Mouse (Mus musculus) forebrain, embryonic 10.5 days (tissue): Measurements from ENCODE around the gene 9430038I01Rik. TPM values are rescaled to one million over a fixed set of nuclear protein-coding genes. Genes with fewer than 3 reads are reported as not detected.

Source experiments
- DNase-seq: peaks from one replicate; pipeline ENCODE4 v3.0.0-alpha.2; 2017; ENCODE audit warnings: low spot score; ENCODE audit errors: extremely low spot score
- H3K27ac ChIP-seq: fragments of 300-500 bp; sonication (generic); 2 replicates; pipeline ENCODE4 v1.5.1; 2016; ENCODE audit warnings: mild to moderate bottlenecking
- H3K27me3 ChIP-seq: fragments of 300-500 bp; sonication (generic); 2 replicates; pipeline ENCODE4 v1.6.1; 2016; ENCODE audit warnings: mild to moderate bottlenecking; ENCODE audit not compliant: poor library complexity, severe bottlenecking
- H3K36me3 ChIP-seq: fragments of 300-500 bp; sonication (generic); replicated peaks from 2 replicates; pipeline ENCODE4 v1.6.1; 2016; ENCODE audit warnings: mild to moderate bottlenecking, moderate library complexity
- H3K4me1 ChIP-seq: fragments of 300-500 bp; sonication (generic); 2 replicates; pipeline ENCODE4 v1.6.1; 2016
- H3K4me3 ChIP-seq: fragments of 300-500 bp; sonication (generic); 2 replicates; pipeline ENCODE4 v1.5.1; 2016; ENCODE audit warnings: mild to moderate bottlenecking, moderate library complexity
- H3K9me3 ChIP-seq: fragments of 300-500 bp; sonication (generic); 2 replicates; pipeline ENCODE4 v1.6.1; 2016; ENCODE audit warnings: mild to moderate bottlenecking, moderate library complexity
- WGBS: fragments of 180-500 bp; shearing (Covaris S2); methylation state at CpG from one replicate; pipeline ENCODE4 v1.1.7; 2016; 5-methylcytosine and 5-hydroxymethylcytosine counted together
- polyA plus RNA-seq: library from polyadenylated mRNA; unstranded; fragments of >200 nt; fragmentation: Nextera tagmentation; extraction: Ambion mirVana; gene quantifications from 2 replicates; pipeline ENCODE4 v1.2.1, GENCODE M21; 2016

Gene 9430038I01Rik
- polyA plus RNA-seq, 1 experiment from 2014 or later = 23.0 TPM

DNA sequence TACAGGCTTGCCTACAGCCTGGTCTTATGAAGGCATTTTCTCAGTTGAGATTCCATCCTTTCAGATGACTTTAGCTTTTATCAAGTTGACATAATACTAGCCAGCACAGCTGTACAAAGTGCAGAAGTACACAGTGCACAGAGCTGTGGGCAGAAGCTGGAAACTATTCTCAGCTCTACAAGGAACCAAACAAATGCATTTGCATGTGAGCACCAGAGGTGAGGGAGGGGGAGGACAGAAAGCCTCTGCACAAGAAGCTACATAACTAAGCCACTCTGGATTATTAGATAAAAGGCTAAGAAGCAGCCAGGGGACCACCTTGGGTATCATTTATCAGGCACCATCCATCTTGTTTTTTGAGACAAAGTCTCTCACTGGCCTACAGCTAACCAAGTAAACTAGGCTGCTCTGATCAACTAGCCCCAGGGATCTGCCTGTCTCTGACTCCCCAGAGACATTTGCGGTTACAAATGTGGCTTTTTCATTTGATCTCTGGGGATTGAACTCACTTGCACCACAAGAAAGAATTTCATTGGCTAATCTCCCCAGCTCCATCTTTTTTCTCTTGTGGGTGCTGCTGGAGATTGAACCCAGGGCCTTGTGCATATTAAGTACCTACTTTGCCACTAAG is 3.0 kb downstream of the 9430038I01Rik start:
- Histone ChIP-seq H3K27ac (no peak overlapping the region), H3K27me3 (no peaks in the 10 kb centered on the region), H3K4me3 (no peak overlapping the region), H3K36me3 (no peaks in the 10 kb centered on the region; the same call in 1 of the 2 replicates), H3K9me3 (no peaks in the 10 kb centered on the region), H3K4me1 (peaks cover 12% of the 10 kb centered on the region)
- DNase-seq = no peak
- 96% methylated on average over 1 of the region's 1 CpGs for WGBS

DNA sequence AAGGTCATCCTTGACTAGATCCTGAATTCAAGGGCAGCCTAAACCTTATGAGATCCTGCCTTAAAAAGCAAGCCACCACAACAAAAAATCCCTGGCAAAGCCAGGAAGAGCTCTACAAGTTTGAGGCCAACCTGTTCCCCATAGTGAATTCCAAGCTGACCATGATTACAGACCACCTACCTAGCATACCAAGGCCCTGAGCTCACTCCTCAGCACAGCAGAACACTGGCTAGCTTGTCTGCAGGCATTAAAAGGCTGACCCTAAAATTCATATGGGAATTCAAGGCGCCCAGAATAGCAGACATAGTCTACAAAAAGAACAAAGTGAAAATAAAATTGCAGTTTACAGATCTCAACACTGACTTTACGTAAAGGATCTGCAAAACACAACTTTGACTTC is 6.4 kb downstream of the 9430038I01Rik start:
- H3K4me1 ChIP-seq = no peaks in the 10 kb centered on the region
- no peak overlapping the region for H3K4me3 ChIP-seq
- 92% methylated on average over 2 of the region's 2 CpGs for WGBS
- H3K27ac ChIP-seq = no peak overlapping the region
- no peaks in the 10 kb centered on the region for H3K27me3 ChIP-seq
- peaks cover 7% of the 10 kb centered on the region; the same call in 1 of the 2 replicates for H3K9me3 ChIP-seq
- DNase-seq = no peak
- no peaks in the 10 kb centered on the region; the same call in 1 of the 2 replicates for H3K36me3 ChIP-seq

DNA sequence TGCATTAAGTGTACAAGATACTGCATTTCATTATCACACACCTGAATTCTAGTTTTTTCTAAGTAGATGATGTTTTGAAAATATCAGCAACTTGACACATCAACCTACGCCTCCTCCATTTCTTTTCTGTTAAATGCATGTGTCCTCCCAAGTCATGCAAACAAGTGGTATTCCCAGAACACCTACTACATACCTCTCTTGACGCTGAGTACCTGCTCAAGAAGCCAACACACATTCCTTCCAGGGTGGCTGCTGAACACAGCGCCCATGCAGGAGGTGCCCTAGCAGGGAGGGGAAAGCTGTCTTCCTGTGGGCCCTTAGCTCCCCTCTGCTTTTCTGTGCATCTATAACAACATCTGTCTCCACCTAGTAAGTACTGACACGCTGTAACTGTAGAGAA is 11.6 kb downstream of the 9430038I01Rik start:
- 94% methylated on average over 4 of the region's 4 CpGs for WGBS
- peaks cover 7% of the 10 kb centered on the region; the same call in 1 of the 2 replicates for H3K9me3 ChIP-seq
- no peaks in the 10 kb centered on the region for H3K36me3 ChIP-seq
- no peak for DNase-seq
- H3K4me3 ChIP-seq = no peak overlapping the region
- no peak overlapping the region for H3K27ac ChIP-seq
- H3K4me1 ChIP-seq = no peaks in the 10 kb centered on the region
- no peaks in the 10 kb centered on the region for H3K27me3 ChIP-seq

DNA sequence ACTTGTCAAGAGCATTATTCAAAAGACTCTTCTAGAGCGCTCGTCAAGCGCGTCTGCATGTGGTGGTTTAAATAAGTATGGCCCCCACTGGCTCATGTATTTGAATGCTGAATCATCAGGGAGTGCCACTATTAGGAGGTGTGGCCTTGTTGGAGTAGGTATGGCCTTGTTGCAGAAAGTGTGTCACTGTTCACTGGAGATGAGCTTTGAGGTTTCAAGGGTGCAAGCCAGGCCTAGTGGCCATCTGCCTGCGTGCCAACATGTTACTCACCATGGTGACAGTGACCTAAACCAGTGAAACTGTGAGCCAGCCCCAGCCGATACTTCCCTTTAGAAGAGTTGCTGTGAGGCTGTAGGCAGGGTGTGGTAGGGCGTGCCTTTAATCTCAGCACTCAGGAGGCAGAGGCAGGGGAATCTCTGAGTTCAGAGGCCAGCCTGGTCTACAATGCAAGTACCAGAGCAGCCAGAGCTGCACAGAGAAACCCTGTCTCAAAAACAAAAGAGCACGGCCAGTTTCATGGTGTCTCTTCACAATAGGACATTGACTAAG is 13.1 kb downstream of the 9430038I01Rik start:
- Histone ChIP-seq H3K27me3 (no peaks in the 10 kb centered on the region), H3K9me3 (peaks cover 7% of the 10 kb centered on the region; the same call in 1 of the 2 replicates), H3K4me3 (no peak overlapping the region), H3K4me1 (no peaks in the 10 kb centered on the region), H3K27ac (no peak overlapping the region), H3K36me3 (no peaks in the 10 kb centered on the region)
- no peak for DNase-seq
- WGBS = 96% methylated on average over 8 of the region's 8 CpGs

DNA sequence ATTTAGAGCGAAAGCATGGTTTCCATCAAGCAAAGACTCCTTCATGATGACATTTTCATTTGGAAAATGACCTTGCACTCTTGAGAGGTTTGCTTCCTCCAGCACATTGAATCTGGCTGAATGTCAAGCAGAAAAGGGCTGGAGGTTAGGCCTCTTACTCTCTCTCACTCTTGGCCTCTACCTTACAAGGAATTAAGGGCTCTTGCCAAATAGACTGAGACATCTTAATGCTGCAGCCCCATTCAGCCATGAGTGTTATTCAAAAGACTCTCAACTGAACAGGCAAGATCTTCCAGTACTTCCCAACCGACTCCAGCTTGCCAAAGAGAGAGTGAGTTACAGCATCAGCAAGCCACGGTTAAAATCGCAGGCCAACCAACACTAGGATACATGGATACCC is 15.1 kb downstream of the 9430038I01Rik start:
- Histone ChIP-seq H3K4me1 (no peaks in the 10 kb centered on the region), H3K27me3 (no peaks in the 10 kb centered on the region), H3K9me3 (peaks cover 3% of the 10 kb centered on the region; the same call in 1 of the 2 replicates), H3K4me3 (no peak overlapping the region), H3K36me3 (no peaks in the 10 kb centered on the region), H3K27ac (no peak overlapping the region)
- no peak for DNase-seq
- 96% methylated on average over 4 of the region's 4 CpGs for WGBS

DNA sequence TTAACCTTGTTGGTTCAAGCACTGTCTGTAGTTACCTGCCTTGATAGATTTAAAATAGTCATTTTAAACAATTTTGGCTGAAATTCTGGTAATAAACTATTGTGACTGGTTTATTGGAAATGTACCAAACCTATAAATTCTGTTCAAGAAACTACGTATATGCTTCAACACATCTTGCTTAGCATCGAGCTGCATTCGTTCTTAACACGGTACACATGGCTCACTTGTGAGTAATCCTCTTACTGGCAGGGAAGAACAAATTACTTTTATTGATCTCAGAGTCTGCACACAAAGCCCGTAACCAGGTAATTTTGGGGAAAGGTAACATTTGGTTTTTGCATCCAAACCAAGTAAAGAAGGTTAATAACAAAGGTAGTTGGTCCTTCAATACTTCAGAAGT is 22.7 kb downstream of the 9430038I01Rik start:
- DNase-seq = no peak
- Histone ChIP-seq H3K27ac (no peak overlapping the region), H3K36me3 (no peaks in the 10 kb centered on the region), H3K9me3 (peaks cover 3% of the 10 kb centered on the region; the same call in 1 of the 2 replicates), H3K27me3 (no peaks in the 10 kb centered on the region), H3K4me1 (no peaks in the 10 kb centered on the region), H3K4me3 (no peak overlapping the region)
- WGBS = 89% methylated on average over 5 of the region's 5 CpGs

DNA sequence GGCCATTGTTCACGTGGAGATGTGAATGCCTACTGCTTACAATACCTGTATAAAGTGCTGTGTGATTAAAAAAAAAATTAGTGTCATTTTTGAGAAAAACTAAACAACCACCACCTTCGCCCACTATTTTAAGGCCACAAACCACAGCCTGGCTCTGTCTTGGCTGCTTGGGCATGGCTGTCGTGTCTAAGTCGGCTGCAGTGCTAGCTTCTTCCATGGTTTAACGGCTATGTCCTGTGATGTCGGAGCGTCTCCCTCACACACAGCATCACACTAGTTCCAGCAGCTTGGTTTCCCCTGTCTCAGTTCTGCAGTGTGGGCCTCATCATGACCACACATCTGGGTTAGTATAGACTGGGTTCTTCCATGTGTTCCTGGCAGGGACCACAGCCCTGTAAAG is 35.6 kb downstream of the 9430038I01Rik start:
- Histone ChIP-seq H3K9me3 (no peaks in the 10 kb centered on the region), H3K27ac (no peak overlapping the region), H3K4me3 (no peak overlapping the region), H3K36me3 (peaks cover 3% of the 10 kb centered on the region; the same call in 1 of the 2 replicates), H3K4me1 (peaks cover 6% of the 10 kb centered on the region), H3K27me3 (no peaks in the 10 kb centered on the region)
- 89% methylated on average over 7 of the region's 7 CpGs for WGBS
- DNase-seq = no peak

DNA sequence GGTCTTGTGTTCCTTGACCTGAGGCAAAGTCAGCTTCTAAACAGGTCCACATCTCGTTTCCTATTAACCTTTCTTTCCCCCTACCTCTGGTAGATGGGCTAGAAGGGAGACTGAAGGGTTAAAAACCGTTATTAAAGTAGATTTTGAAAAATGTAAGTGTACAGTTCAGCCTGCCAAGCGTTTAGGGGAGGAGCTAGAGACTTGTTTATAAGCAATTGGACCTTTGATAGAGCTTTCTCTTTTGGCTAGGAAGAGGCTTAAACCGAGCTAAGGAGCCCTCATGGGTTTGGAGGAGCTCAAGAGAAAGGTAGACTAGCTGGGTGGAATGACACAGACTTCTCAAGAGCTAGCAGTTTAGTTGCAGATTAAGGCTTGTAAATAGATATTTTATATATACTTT is 38.8 kb downstream of the 9430038I01Rik start:
- Histone ChIP-seq H3K4me1 (peaks cover 6% of the 10 kb centered on the region), H3K4me3 (no peak overlapping the region), H3K36me3 (peaks cover 3% of the 10 kb centered on the region; the same call in 1 of the 2 replicates), H3K27me3 (peaks cover 11% of the 10 kb centered on the region; the same call in 1 of the 2 replicates), H3K27ac (no peak overlapping the region), H3K9me3 (no peaks in the 10 kb centered on the region)
- 75% methylated on average over 4 of the region's 4 CpGs for WGBS
- no peak for DNase-seq

DNA sequence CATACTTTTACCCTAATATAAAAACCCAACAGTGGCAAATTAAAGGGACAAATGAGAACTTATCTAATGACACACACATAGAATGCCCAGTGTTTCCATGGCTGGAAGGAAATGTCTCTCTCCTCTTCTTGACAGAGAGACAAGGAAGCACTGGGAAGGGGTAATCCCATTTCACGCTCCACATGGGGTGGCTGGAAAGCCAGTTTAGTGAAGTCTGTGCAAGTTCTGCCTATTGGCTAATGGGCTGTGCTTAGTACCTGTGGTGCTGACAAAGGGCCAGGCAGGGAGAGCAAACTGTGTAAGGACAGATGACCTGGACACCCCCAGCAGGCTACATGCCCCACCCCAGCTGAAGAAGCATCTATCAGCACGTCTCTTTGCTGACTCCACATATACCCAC is 40.4 kb downstream of the 9430038I01Rik start:
- H3K4me3 ChIP-seq = no peak overlapping the region
- peaks cover 11% of the 10 kb centered on the region; the same call in 1 of the 2 replicates for H3K27me3 ChIP-seq
- no peak overlapping the region for H3K27ac ChIP-seq
- H3K4me1 ChIP-seq = peaks cover 6% of the 10 kb centered on the region
- peaks cover 3% of the 10 kb centered on the region; the same call in 1 of the 2 replicates for H3K36me3 ChIP-seq
- WGBS = 33% methylated on average over 2 of the region's 2 CpGs
- no peaks in the 10 kb centered on the region for H3K9me3 ChIP-seq
- peak; percentile 24 for DNase-seq

DNA sequence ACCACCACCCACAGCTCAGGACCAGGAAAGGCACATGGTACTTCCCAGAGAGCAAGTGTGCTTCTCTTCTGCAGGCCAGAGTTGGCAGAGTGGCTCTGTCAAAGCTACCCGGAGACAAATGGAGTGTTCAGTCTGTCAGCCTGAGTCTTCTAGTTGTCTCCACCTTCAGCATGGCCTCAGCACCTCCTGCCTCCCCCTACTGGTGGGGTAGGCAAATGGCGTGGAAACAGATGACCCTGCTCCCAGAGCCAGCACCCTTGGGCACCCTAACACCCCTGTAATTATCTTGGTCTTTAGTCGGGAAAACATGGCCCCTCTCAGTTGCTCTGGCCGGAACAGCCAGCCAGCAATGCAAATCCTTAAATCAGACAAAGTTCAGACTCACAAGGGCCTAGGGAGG is 43.8 kb downstream of the 9430038I01Rik start:
- no peak for DNase-seq
- 85% methylated on average over 4 of the region's 4 CpGs for WGBS
- no peaks in the 10 kb centered on the region for H3K9me3 ChIP-seq
- H3K4me3 ChIP-seq = no peak overlapping the region
- H3K4me1 ChIP-seq = peaks cover 6% of the 10 kb centered on the region
- H3K36me3 ChIP-seq = no peaks in the 10 kb centered on the region
- no peak overlapping the region for H3K27ac ChIP-seq
- H3K27me3 ChIP-seq = peaks cover 16% of the 10 kb centered on the region; the same call in 1 of the 2 replicates

DNA sequence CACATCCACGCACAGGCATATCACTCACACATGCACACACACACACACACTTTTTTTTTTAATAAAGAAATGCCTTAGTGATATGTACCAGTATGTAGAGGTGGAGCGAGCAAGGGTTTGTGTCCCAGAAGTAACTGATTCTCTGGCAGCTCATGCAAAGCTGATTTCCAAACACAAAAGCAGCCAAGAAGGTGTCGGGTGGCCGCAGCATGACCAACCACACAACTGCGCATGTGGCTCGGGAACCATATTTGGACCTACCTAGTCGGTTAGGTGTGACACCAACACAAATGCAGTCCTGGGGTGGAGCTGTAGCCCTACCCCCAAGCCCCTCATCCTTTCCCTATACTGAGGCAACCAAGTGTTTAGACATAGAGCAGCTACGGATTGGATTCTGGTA is 45.5 kb downstream of the 9430038I01Rik start:
- Histone ChIP-seq H3K9me3 (no peaks in the 10 kb centered on the region), H3K36me3 (no peaks in the 10 kb centered on the region), H3K27ac (no peak overlapping the region), H3K4me3 (no peak overlapping the region), H3K4me1 (peaks cover under 1% of the 10 kb centered on the region; the same call in 1 of the 2 replicates), H3K27me3 (peaks cover 16% of the 10 kb centered on the region; the same call in 1 of the 2 replicates)
- WGBS = 95% methylated on average over 8 of the region's 8 CpGs
- no peak for DNase-seq

DNA sequence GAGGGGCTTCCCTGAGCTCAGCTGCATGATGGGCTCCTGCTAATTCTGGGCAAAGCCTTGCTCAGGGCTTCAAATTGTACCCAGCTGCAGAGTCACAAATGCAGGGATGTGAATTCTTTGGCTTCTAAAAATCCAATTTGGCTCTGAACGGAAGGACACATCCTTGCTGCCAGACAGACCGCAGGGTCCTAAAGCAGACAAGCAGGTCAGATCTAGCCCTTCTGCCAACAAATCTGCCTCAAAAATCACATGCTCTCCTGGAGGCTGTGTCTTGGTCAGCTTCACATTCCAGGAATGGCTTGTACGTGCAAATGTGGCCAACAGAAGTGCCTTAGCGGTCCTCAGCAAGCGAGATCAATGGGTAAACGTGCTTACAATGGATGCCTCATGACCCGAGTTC is 46.0 kb downstream of the 9430038I01Rik start:
- no peaks in the 10 kb centered on the region for H3K4me1 ChIP-seq
- H3K27ac ChIP-seq = no peak overlapping the region
- no peak overlapping the region for H3K4me3 ChIP-seq
- H3K9me3 ChIP-seq = no peaks in the 10 kb centered on the region
- DNase-seq = no peak
- 87% methylated on average over 7 of the region's 7 CpGs for WGBS
- peaks cover 16% of the 10 kb centered on the region; the same call in 1 of the 2 replicates for H3K27me3 ChIP-seq
- no peaks in the 10 kb centered on the region for H3K36me3 ChIP-seq

DNA sequence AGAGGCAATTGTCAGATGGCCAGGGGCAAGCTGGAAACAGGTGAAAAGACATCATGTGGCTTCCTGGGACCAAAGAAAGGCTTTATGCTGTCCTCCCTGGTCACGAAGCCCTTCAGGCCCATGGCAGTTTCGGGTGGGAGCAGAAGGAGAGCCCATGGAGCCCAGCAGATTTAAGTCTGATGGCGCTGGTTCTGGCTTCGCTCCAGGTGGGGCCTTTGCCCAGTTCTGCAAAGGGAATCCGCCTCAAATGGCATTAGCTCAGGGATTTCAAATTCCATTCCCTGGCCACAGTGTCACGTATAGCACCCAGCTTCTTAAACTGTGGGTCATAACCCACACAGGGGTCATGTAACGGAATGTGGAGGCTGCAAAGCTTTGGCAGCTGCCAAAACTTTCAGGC is 63.7 kb downstream of the 9430038I01Rik start:
- Histone ChIP-seq H3K4me1 (peaks cover 14% of the 10 kb centered on the region), H3K9me3 (no peaks in the 10 kb centered on the region), H3K27me3 (no peaks in the 10 kb centered on the region), H3K4me3 (no peak overlapping the region), H3K27ac (0 out of 2 replicates have a peak overlapping the region, but pooled peaks have one; percentile 51), H3K36me3 (no peaks in the 10 kb centered on the region)
- 79% methylated on average over 7 of the region's 7 CpGs for WGBS
- DNase-seq = no peak
